Mouse (Mus musculus): ENCODE measurements around the gene Neurl2. TPM values are rescaled to one million over a fixed set of nuclear protein-coding genes. Genes with fewer than 3 reads are reported as not detected.
A peak's percentile ranks its signal among the peaks of the same experiment; 100 is the strongest.
"Not testable (repeated sequence)": the region's sequence is repeated elsewhere in the genome, so short reads cannot be mapped to it uniquely, and the experiment has no call there.

Neurl2 gene
- 6.4 and 6.6 TPM in 2 replicates for polyA plus RNA-seq (2015; fragmentation: Nextera tagmentation; extraction: Ambion mirVana)

DNA sequence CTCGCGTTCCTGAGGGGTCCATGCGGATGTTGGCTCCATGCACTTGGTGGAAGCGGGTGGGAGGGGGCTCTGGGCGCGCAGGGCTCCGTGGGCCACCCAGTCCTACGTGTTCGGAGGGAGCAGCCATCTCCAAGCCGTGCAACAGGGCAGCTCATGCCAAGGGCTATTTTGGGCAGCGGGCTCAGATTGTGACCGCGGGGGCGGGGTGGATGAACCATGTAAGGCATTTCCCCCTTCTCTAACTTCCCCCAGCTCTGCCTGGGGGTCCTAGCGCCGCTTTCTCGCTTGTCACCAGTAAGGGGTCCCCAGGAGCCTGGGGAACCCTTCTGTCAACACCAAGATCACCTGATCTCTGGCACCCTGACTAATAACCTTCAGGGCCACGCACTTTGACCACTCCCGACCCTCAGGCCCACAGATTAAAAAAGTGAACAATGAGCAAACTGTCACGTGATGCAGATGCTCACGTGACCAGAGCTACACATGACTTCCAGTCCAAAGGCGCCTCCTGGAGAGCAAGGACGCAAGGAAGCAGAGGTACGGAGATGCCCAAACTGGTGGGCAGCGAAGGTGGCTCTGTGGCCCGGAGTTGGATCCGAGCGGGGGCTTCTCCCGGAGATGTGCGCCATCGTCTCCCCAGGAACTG is at the start of gene Neurl2:
Neurl2 (minus strand) TSS at position 143 of the 646 bp plus-strand sequence.
- 0 out of 2 replicates have a peak, but pooled peaks cover 4% of the 10 kb centered on the region for H3K36me3 ChIP-seq (replicated peaks)
- H3K27ac ChIP-seq, result peak within 1 kb of the TSS; percentile 82
- H3K9ac ChIP-seq, result peak within 1 kb of the TSS; percentile 75
- H3K9me3 ChIP-seq, result no peaks in the 10 kb centered on the region
- H3K27me3 ChIP-seq (replicated peaks), result no peaks in the 10 kb centered on the region
- H3K4me2 ChIP-seq, result peak within 1 kb of the TSS; percentile 100
- peak; percentile 87 for ATAC-seq (replicated peaks)
- H3K4me1 ChIP-seq, result peaks cover 26% of the 10 kb centered on the region
- peak within 1 kb of the TSS; percentile 64 for H3K4me3 ChIP-seq
- WGBS, result under 1% methylated on average over 31 of the region's 31 CpGs

- Histone ChIP-seq H3K27me3 (replicated peaks) (no peaks in the 10 kb centered on the region), H3K36me3 (replicated peaks) (peaks cover 42% of the 10 kb centered on the region), H3K4me3 (no peak overlapping the region), H3K9ac (no peak overlapping the region), H3K9me3 (no peaks in the 10 kb centered on the region), H3K4me2 (no peak overlapping the region), H3K4me1 (peaks cover 22% of the 10 kb centered on the region), H3K27ac (peak overlapping the region; percentile 27; the same call in 1 of the 2 replicates)
- ATAC-seq (replicated peaks), result no peak
- WGBS, result 36% methylated on average over 9 of the region's 9 CpGs
Observed at GRCm38 (mm10) chr2:164882619-164883018, 49.4 kb upstream of the Neurl2 start.

- H3K4me3 ChIP-seq, result peak overlapping the region; percentile 93
- under 1% methylated on average over 67 of the region's 72 CpGs for WGBS
- peak overlapping the region; percentile 96 for H3K4me2 ChIP-seq
- H3K36me3 ChIP-seq (replicated peaks), result peaks cover 14% of the 10 kb centered on the region
- ATAC-seq (replicated peaks), result peak; percentile 92
- no peaks in the 10 kb centered on the region for H3K9me3 ChIP-seq
- H3K4me1 ChIP-seq, result peaks cover 29% of the 10 kb centered on the region
- H3K27me3 ChIP-seq (replicated peaks), result no peaks in the 10 kb centered on the region
- H3K9ac ChIP-seq, result peak overlapping the region; percentile 98
- peak overlapping the region; percentile 100 for H3K27ac ChIP-seq
Observed at GRCm38 (mm10) chr2:164879568-164880277, 46.5 kb upstream of the Neurl2 start.

DNA sequence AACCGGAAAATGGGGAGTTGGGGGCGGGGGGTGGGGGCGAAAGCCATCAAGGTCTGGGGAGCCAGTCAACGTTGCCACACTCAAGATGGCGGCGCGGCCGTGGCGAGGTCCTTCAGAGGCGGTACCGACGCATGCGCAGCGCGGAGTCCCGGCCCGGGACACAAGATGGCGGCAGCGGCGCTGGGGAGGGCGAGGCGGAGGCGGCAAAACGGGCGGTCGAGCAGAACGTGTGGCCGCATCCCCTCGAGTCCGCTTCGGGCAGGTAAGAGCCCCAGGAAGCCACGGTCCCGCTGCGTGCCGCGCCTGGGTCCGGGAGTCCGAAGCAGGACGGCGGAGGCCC is 45.9 kb upstream of the Neurl2 start, which contains the start of gene Pcif1:
Pcif1 (plus strand) TSS at position 77 of the 340 bp plus-strand sequence.
- H3K27ac ChIP-seq, result peak within 1 kb of the TSS; percentile 100
- WGBS, result under 1% methylated on average over 40 of the region's 40 CpGs
- peaks cover 29% of the 10 kb centered on the region for H3K4me1 ChIP-seq
- peaks cover 11% of the 10 kb centered on the region for H3K36me3 ChIP-seq (replicated peaks)
- peak within 1 kb of the TSS; percentile 96 for H3K4me2 ChIP-seq
- peak within 1 kb of the TSS; percentile 93 for H3K4me3 ChIP-seq
- H3K9ac ChIP-seq, result peak within 1 kb of the TSS; percentile 98
- no peaks in the 10 kb centered on the region for H3K27me3 ChIP-seq (replicated peaks)
- no peaks in the 10 kb centered on the region for H3K9me3 ChIP-seq
- peak; percentile 92 for ATAC-seq (replicated peaks)

DNA sequence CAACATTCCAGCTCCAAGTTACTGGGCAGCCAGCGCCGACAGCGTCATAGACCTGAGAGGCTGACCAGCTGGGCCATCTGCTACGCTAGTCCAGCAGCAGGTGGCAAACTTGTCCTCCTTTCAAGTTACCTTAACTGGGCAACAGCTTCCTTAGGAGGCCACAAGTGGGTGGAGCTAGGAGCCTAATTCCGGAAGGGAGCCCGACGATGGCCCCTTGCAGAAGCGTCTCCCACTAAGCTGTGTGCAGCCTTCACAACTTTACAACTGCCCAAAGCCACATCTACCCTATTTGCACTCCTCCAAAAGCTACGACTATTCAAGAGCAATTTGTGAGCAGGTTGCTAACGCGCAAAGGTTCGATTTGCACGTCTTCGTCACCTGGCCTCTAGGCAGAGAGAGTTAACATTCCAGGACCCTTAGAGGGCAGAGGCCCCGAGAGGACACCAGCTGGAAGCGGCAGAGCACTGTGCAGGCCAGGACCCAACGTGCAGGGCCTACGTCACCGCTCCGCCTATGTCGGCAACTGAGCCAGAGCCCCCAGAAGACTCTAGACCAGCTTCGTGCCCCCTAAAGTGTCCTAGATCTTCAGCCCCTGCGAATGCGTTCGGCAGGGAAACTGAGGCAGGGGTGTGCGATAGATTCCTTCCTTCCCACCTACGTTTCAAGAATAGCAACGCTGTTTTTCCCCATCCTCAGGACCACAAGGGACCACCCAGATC is 45.4 kb upstream of the Neurl2 start:
- H3K27ac ChIP-seq, result peak overlapping the region; percentile 100
- peak overlapping the region; percentile 96 for H3K4me2 ChIP-seq
- H3K9me3 ChIP-seq, result no peaks in the 10 kb centered on the region
- H3K4me1 ChIP-seq, result peaks cover 29% of the 10 kb centered on the region
- 2% methylated on average over 28 of the region's 28 CpGs for WGBS
- peak; percentile 57 for ATAC-seq (replicated peaks)
- peak overlapping the region; percentile 98 for H3K9ac ChIP-seq
- H3K27me3 ChIP-seq (replicated peaks), result no peaks in the 10 kb centered on the region
- peak overlapping the region; percentile 93 for H3K4me3 ChIP-seq
- H3K36me3 ChIP-seq (replicated peaks), result peaks cover 6% of the 10 kb centered on the region

DNA sequence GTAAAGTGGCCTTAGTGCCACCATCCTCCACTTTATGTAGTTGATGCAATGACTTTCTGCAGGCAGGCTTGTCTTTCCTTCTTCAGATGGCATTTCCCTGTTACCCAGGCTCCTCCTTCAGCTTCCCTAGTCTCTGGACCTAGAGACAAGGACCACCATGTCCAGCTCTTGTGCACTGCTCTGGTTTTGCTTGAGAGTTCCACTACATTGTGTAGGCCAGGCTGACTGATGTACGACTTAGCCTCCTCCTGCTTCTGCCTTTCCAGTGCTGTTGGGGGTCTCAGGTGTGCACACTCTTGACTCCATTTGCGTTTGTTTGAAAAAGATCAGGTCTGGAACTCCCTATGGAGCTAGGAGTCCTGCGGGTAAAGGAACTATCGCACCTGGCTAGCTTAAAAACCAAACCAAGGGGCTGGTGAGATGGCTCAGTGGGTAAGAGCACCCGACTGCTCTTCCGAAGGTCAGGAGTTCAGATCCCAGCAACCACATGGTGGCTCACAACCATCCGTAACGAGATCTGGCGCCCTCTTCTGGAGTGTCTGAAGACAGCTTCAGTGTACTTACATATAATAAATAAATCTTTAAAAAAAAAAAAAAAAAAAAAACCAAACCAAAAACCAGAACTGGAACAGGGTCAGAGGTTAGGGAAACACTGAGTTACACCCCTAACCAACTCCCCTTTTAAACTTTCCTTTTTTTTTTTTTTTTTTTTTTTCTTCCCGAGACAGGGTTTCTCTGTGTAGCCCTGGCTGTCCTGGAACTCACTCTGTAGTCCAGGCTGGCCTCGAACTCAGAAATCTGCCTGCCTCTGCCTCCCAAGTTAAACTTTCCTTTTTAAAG is 44.3 kb upstream of the Neurl2 start:
- WGBS, result 70% methylated on average over 11 of the region's 11 CpGs
- not testable (repeated sequence) for ATAC-seq (replicated peaks); H3K4me3 ChIP-seq

GRCm38 (mm10) chr2:164875648-164876047 is 42.4 kb upstream of the Neurl2 start:
- not testable (repeated sequence) for ATAC-seq (replicated peaks); H3K9me3 ChIP-seq; H3K27ac ChIP-seq; H3K9ac ChIP-seq; H3K27me3 ChIP-seq (replicated peaks); H3K4me3 ChIP-seq; H3K4me2 ChIP-seq; H3K36me3 ChIP-seq (replicated peaks)
- 55% methylated on average over 2 of the region's 2 CpGs for WGBS
- H3K4me1 ChIP-seq, result peaks cover 20% of the 10 kb centered on the region

More for the DNA sequence above, 44.3 kb upstream of the Neurl2 start:
- peaks cover 27% of the 10 kb centered on the region for H3K4me1 ChIP-seq
- H3K9ac ChIP-seq; H3K9me3 ChIP-seq; H3K27ac ChIP-seq; H3K27me3 ChIP-seq (replicated peaks); H3K36me3 ChIP-seq (replicated peaks): not testable (repeated sequence)
- H3K4me2 ChIP-seq, result peak overlapping the region; percentile 96

DNA sequence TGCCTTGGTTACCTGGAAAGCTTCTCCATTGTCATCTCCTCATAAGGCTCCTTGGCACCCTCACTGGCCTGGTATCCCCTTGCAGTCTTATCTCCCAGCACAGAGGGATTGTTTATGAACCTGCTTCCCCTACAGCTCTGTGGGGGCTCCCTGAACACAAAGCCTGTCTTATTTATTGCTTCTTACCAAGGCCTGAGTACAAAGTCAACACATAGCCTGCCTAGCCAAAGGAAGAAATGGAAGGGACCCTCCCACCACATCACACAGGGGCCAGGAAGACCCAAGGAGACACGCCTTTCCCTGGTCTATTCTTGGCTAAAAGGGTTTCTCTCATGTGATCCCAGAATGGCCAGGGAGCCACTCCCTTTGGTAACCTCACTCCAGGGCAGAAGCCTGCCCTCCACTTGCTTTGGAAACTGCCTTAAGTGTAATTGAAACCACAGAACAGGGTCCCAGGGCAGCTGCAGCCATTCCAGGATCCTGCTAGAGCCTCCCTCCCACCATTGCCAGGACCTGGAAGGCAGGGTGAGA is 41.0 kb upstream of the Neurl2 start:
- 39% methylated on average over 1 of the region's 1 CpGs for WGBS
- Histone ChIP-seq H3K27me3 (replicated peaks) (no peaks in the 10 kb centered on the region), H3K4me1 (peaks cover 13% of the 10 kb centered on the region), H3K9me3 (no peaks in the 10 kb centered on the region), H3K9ac (no peak overlapping the region), H3K27ac (0 out of 2 replicates have a peak overlapping the region, but pooled peaks have one; percentile 0), H3K4me3 (no peak overlapping the region), H3K36me3 (replicated peaks) (no peaks in the 10 kb centered on the region), H3K4me2 (no peak overlapping the region)
- no peak for ATAC-seq (replicated peaks)

- H3K27ac ChIP-seq, result 0 out of 2 replicates have a peak overlapping the region, but pooled peaks have one; percentile 0
Observed at GRCm38 (mm10) chr2:164873621-164874020, 40.4 kb upstream of the Neurl2 start.

DNA sequence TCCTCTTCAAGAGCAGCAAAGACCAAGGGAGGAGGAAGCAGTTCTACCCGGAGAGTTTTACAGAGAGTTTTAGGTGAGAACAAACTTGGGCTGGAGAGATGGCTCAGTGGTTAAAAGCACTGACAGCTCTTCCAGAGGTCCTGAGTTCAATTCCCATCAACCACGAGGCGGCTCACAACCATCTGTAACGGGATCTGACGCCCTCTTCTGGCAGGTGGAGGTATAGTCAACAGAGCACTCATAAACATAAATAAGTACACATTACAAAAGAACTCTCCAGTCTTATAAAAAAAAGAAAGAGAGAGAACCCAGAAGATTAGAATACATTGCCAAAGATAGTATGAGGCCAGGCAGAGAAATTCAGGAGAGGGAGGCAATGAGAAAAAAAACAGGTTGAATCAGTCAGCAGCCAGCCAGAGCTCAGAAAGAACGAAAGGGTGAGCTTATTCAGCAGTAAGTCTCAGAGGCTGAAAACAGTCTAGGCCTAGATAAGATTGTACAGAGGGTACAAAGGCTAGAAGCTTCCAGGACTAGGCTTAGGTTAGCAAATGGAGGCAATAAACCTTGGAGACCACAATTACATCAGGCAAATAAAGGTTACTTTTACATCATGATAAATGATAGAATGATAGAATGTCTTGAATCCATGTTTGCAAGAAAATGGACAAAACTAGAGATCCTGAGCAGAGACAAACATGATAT is 38.5 kb upstream of the Neurl2 start:
- Histone ChIP-seq H3K4me2 (no peak overlapping the region), H3K9ac (no peak overlapping the region), H3K36me3 (replicated peaks) (no peaks in the 10 kb centered on the region), H3K4me1 (no peaks in the 10 kb centered on the region), H3K9me3 (no peaks in the 10 kb centered on the region), H3K27me3 (replicated peaks) (no peaks in the 10 kb centered on the region), H3K4me3 (no peak overlapping the region), H3K27ac (no peak overlapping the region)
- WGBS, result 66% methylated on average over 6 of the region's 6 CpGs
- ATAC-seq (replicated peaks), result no peak

More at GRCm38 (mm10) chr2:164873621-164874020, 40.4 kb upstream of the Neurl2 start:
- WGBS, result 66% methylated on average over 3 of the region's 3 CpGs
- ATAC-seq (replicated peaks), result no peak
- Histone ChIP-seq H3K9ac (no peak overlapping the region), H3K4me1 (peaks cover 13% of the 10 kb centered on the region), H3K27me3 (replicated peaks) (no peaks in the 10 kb centered on the region), H3K4me3 (no peak overlapping the region), H3K9me3 (no peaks in the 10 kb centered on the region), H3K4me2 (no peak overlapping the region), H3K36me3 (replicated peaks) (no peaks in the 10 kb centered on the region)

DNA sequence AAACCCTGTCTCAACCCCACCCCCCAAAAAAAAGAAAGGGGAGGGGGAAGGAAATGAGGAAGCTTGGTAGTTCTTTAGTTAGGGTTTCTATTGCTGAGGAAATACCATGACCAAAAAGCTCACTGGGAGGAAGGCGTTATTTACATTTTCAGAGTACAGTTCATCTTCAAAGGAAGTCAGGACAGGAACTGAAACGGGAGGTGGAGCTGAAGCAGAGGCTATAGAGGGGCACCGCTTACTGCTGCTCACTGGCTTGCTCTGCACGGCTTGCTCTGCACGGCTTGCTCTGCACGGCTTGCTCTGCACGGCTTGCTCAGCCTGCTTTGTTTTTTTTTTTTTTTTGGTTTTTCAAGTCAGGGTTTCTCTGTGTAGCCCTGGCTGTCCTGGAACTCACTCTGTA is 35.2 kb upstream of the Neurl2 start:
- no peaks in the 10 kb centered on the region for H3K4me1 ChIP-seq
- 76% methylated on average over 7 of the region's 7 CpGs for WGBS
- H3K4me3 ChIP-seq, result no peak overlapping the region
- H3K27ac ChIP-seq, result no peak overlapping the region
- no peaks in the 10 kb centered on the region for H3K27me3 ChIP-seq (replicated peaks)
- no peak for ATAC-seq (replicated peaks)
- no peaks in the 10 kb centered on the region for H3K36me3 ChIP-seq (replicated peaks)
- no peak overlapping the region for H3K4me2 ChIP-seq
- no peak overlapping the region for H3K9ac ChIP-seq
- H3K9me3 ChIP-seq, result no peaks in the 10 kb centered on the region

Measured in midbrain, embryonic 15.5 days (tissue).